Mouse (Mus musculus): ENCODE data around the gene Farsb. TPM values are rescaled to one million over a fixed set of nuclear protein-coding genes. Genes with fewer than 3 reads are reported as not detected.
A peak's percentile ranks its signal among the peaks of the same experiment; 100 is the strongest.

Farsb gene
- polyA plus RNA-seq, 2 experiments, result 60.3 to 124 TPM

- no peaks in the 10 kb centered on the region for H3K27me3 ChIP-seq (ENCODE audit: control insufficient read depth, insufficient read depth, low read length)
Observed at GRCm38 (mm10) chr1:78534428-78535150, 45.9 kb upstream of the Farsb start.

DNA sequence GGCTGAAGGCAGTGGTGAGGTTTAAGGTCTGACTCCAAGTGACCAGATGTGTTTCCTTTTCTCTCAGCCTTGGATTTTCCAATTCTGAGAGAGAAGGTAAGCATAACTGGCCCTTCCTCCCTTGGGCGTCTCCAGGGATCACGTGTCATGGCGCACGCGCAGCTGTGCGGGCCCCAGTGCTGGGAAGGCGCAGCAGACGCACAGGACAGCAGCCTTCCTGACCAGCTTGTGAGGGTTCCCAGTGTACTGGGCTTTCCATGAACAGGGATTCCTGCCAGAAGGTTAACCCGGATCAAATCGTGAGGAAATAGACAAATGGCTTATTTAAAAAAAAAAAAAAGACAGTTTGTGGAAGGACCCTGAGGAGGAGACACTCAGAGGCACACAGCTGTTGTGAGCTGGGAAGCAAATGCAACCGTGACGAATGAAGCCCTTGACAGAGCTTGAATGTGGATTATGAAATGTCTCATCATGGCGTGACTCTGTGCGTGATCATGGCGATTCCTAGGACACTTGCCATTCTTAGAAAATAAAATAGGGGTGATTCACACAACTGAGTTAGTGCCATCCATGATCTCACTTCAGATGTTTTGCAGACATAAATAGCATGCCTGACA lies 43.6 kb upstream of the Farsb start:
- Histone ChIP-seq H3K27me3 (ENCODE audit: control insufficient read depth, insufficient read depth, low read length) (no peaks in the 10 kb centered on the region), H3K9ac (ENCODE audit: low read depth, low read length, severe bottlenecking) (no peak overlapping the region), H3K36me3 (ENCODE audit: control insufficient read depth, insufficient read depth, low read length) (no peaks in the 10 kb centered on the region), H3K9me3 (ENCODE audit: control insufficient read depth, low read length) (no peaks in the 10 kb centered on the region), H3K4me1 (ENCODE audit: control insufficient read depth, insufficient read depth, low read length) (no peaks in the 10 kb centered on the region), H3K4me3 (replicated peaks; ENCODE audit: low read length) (no peak overlapping the region), H3K27ac (replicated peaks; ENCODE audit: low read depth, low read length) (no peak overlapping the region), H3K4me2 (replicated peaks; ENCODE audit: low read depth, low read length, severe bottlenecking) (no peak overlapping the region)
- peak; percentile 56 for DNase-seq (ENCODE audit: low spot score)
- WGBS, result 84% methylated on average over 15 of the region's 15 CpGs
- no peak for TF ChIP-seq POLR2A (IDR thresholded peaks at IDR 0.05; ENCODE audit: borderline replicate concordance, extremely low read depth, insufficient read depth, insufficient read length)
- peak; percentile 86 for ATAC-seq (ENCODE audit: low FRiP score, low read depth)

More at GRCm38 (mm10) chr1:78534428-78535150, 45.9 kb upstream of the Farsb start:
- no peak overlapping the region for H3K27ac ChIP-seq (replicated peaks; ENCODE audit: low read depth, low read length)
- no peak for TF ChIP-seq POLR2A (IDR thresholded peaks at IDR 0.05; ENCODE audit: borderline replicate concordance, extremely low read depth, insufficient read depth, insufficient read length)
- WGBS, result 92% methylated on average over 9 of the region's 9 CpGs
- H3K9ac ChIP-seq (ENCODE audit: low read depth, low read length, severe bottlenecking), result no peak overlapping the region
- DNase-seq (ENCODE audit: low spot score) (no peak), ATAC-seq (ENCODE audit: low FRiP score, low read depth) (no peak)
- peaks cover 12% of the 10 kb centered on the region for H3K4me1 ChIP-seq (ENCODE audit: control insufficient read depth, insufficient read depth, low read length)
- H3K36me3 ChIP-seq (ENCODE audit: control insufficient read depth, insufficient read depth, low read length), result no peaks in the 10 kb centered on the region
- no peak overlapping the region for H3K4me3 ChIP-seq (replicated peaks; ENCODE audit: low read length)
- H3K4me2 ChIP-seq (replicated peaks; ENCODE audit: low read depth, low read length, severe bottlenecking), result no peak overlapping the region
- H3K9me3 ChIP-seq (ENCODE audit: control insufficient read depth, low read length), result no peaks in the 10 kb centered on the region

GRCm38 (mm10) chr1:78530500-78531215 lies 42.0 kb upstream of the Farsb start:
- DNase-seq (ENCODE audit: low spot score) (no peak), ATAC-seq (ENCODE audit: low FRiP score, low read depth) (no peak)
- Histone ChIP-seq H3K36me3 (ENCODE audit: control insufficient read depth, insufficient read depth, low read length) (no peaks in the 10 kb centered on the region), H3K27ac (replicated peaks; ENCODE audit: low read depth, low read length) (no peak overlapping the region), H3K27me3 (ENCODE audit: control insufficient read depth, insufficient read depth, low read length) (no peaks in the 10 kb centered on the region), H3K4me2 (replicated peaks; ENCODE audit: low read depth, low read length, severe bottlenecking) (no peak overlapping the region), H3K9me3 (ENCODE audit: control insufficient read depth, low read length) (no peaks in the 10 kb centered on the region), H3K4me1 (ENCODE audit: control insufficient read depth, insufficient read depth, low read length) (no peaks in the 10 kb centered on the region), H3K4me3 (replicated peaks; ENCODE audit: low read length) (no peak overlapping the region), H3K9ac (ENCODE audit: low read depth, low read length, severe bottlenecking) (no peak overlapping the region)
- TF ChIP-seq POLR2A (IDR thresholded peaks at IDR 0.05; ENCODE audit: borderline replicate concordance, extremely low read depth, insufficient read depth, insufficient read length), result no peak
- WGBS, result 51% methylated on average over 7 of the region's 7 CpGs

DNA sequence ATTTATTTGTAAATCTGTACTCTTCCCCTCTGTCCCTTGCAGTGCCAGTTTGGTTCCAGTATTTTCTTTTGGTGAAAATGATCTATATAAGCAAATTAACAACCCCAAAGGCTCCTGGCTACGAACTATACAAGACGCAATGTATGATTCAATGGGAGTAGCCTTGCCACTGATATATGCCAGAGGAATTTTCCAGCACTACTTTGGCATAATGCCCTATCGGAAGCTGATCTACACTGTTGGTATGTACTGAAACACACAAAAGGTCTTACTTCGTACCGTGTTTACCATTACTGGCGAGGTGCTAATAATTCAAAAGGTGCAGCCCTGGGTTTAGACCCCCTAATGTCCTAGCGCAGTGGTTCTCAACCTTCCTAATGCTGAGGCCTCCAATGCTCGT lies 40.3 kb upstream of the Farsb start:
- WGBS, result 89% methylated on average over 8 of the region's 8 CpGs

DNA sequence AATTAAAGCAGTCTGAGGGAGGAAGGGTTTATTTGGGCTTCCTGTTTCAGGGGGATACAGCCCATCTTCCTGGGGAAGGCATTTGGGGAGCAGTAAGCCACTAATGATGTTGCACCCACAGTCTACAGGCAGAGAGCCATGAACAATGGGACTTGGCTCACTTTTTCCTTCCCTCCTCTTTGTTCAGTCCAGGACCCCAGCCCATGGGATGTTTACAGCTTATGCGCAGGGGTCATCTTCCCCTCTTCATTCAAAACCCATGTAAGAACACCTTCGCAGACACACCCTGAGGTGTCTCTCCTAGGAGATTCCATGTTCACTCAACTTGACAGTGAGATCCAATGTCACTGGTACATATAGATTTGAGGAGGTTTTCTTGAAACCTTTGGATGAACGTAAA lies 39.7 kb upstream of the Farsb start:
- no peaks in the 10 kb centered on the region for H3K36me3 ChIP-seq (ENCODE audit: control insufficient read depth, insufficient read depth, low read length)
- no peaks in the 10 kb centered on the region for H3K27me3 ChIP-seq (ENCODE audit: control insufficient read depth, insufficient read depth, low read length)
- no peak overlapping the region for H3K4me2 ChIP-seq (replicated peaks; ENCODE audit: low read depth, low read length, severe bottlenecking)
- H3K9me3 ChIP-seq (ENCODE audit: control insufficient read depth, low read length), result no peaks in the 10 kb centered on the region
- TF ChIP-seq POLR2A (IDR thresholded peaks at IDR 0.05; ENCODE audit: borderline replicate concordance, extremely low read depth, insufficient read depth, insufficient read length), result no peak
- no peak overlapping the region for H3K9ac ChIP-seq (ENCODE audit: low read depth, low read length, severe bottlenecking)
- WGBS, result 96% methylated on average over 3 of the region's 3 CpGs
- DNase-seq (ENCODE audit: low spot score) (no peak), ATAC-seq (ENCODE audit: low FRiP score, low read depth) (no peak)
- H3K4me1 ChIP-seq (ENCODE audit: control insufficient read depth, insufficient read depth, low read length), result no peaks in the 10 kb centered on the region
- H3K27ac ChIP-seq (replicated peaks; ENCODE audit: low read depth, low read length), result no peak overlapping the region
- H3K4me3 ChIP-seq (replicated peaks; ENCODE audit: low read length), result no peak overlapping the region

More for the DNA sequence above, 40.3 kb upstream of the Farsb start:
- Histone ChIP-seq H3K4me1 (ENCODE audit: control insufficient read depth, insufficient read depth, low read length) (no peaks in the 10 kb centered on the region), H3K36me3 (ENCODE audit: control insufficient read depth, insufficient read depth, low read length) (no peaks in the 10 kb centered on the region), H3K27ac (replicated peaks; ENCODE audit: low read depth, low read length) (no peak overlapping the region), H3K9ac (ENCODE audit: low read depth, low read length, severe bottlenecking) (no peak overlapping the region), H3K4me2 (replicated peaks; ENCODE audit: low read depth, low read length, severe bottlenecking) (no peak overlapping the region), H3K27me3 (ENCODE audit: control insufficient read depth, insufficient read depth, low read length) (no peaks in the 10 kb centered on the region), H3K4me3 (replicated peaks; ENCODE audit: low read length) (no peak overlapping the region), H3K9me3 (ENCODE audit: control insufficient read depth, low read length) (no peaks in the 10 kb centered on the region)
- TF ChIP-seq POLR2A (IDR thresholded peaks at IDR 0.05; ENCODE audit: borderline replicate concordance, extremely low read depth, insufficient read depth, insufficient read length), result no peak
- ATAC-seq (ENCODE audit: low FRiP score, low read depth), result no peak
- DNase-seq (ENCODE audit: low spot score), result no peak
